Mouse (Mus musculus): Measurements from ENCODE around the gene Pitpnm3. TPM values are rescaled to one million over a fixed set of nuclear protein-coding genes. Genes with fewer than 3 reads are reported as not detected.

Gene Pitpnm3
- 8.3 and 8.5 TPM in 2 replicates for polyA plus RNA-seq (2015; fragmentation: Nextera tagmentation; extraction: Ambion mirVana)

DNA sequence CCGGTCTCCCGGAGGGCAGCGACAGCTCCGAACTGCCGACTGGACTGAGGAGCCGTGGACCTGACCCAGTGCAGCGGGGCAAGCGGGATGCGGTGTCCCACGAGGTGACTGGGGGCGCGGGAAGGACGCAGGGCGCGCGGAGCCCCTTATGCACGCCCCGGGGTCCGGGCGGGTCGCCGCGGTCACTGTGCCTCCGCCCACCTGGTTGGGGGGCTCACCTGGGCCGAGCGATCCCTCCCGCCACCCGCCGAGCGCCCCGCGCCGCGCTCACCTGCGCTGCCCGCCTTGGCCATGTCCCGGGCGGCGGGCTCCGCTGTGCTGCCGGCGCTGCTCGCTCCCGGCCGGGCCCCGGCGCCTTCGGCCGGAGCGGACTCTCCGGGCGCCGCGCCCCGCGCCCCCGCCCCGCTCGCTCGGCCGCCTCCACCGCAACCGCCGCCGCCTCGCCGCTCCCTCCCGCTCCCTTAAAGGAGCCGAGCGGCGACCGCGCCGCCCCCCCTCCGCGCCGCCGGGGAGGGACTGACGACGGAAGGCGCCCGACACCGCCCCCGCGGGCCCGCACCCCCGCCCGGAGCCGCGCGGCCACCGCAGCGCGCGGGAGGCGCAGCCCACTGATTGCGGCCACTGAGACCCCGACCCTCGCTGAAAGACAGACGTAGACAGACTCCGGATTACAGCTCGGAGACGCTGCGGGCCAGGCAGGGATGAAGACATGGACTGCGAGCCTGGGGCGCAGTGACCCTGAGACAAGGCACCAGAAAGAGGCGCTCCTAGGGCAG, at the start of gene Pitpnm3:
Gene Pitpnm3 (minus strand): TSS at position 396 of the 776 bp plus-strand sequence.
- peak; percentile 57 for DNase-seq (ENCODE audit: low spot score)
- Histone ChIP-seq H3K27ac (ENCODE audit: low read length) (peak within 1 kb of the TSS; percentile 91), H3K4me3 (ENCODE audit: low read depth, low read length) (peak within 1 kb of the TSS; percentile 67), H3K4me1 (ENCODE audit: insufficient read depth, low read depth, low read length) (peaks cover 25% of the 10 kb centered on the region), H3K9me3 (ENCODE audit: low read length) (no peaks in the 10 kb centered on the region), H3K27me3 (replicated peaks; ENCODE audit: insufficient read depth, low read length) (peaks cover 7% of the 10 kb centered on the region; the same call in 1 of the 2 replicates), H3K36me3 (ENCODE audit: insufficient read depth, low read length) (no peaks in the 10 kb centered on the region), H3K4me2 (replicated peaks; ENCODE audit: low read depth, low read length) (peak within 1 kb of the TSS; percentile 96), H3K9ac (replicated peaks; ENCODE audit: low read depth) (peak within 1 kb of the TSS; percentile 69)
- WGBS, result under 1% methylated on average over 55 of the region's 107 CpGs
- peak; percentile 20 for ATAC-seq
- TF ChIP-seq EP300 (IDR thresholded peaks at IDR 0.05), result no peak
- TF ChIP-seq CTCF (IDR thresholded peaks at IDR 0.05), result no peak

DNA sequence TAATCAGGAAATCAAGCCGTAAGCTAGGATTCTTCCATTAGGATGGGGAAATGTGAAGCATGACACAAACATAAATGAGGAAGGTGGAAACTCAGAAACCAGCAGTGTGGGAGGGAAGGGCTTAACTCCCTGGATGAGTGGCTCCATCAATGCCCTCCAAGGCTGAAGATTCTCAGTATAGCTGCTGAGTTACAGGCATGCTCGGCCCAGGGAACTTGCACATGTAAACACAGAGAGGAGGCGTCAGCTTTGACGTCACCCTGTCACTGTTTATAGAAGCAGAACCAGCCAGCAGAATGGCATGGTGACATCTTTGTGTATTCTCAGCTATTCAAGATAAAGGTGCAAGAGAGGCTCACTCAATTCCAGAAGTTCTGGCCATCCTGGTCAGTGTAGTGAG, 48.7 kb upstream of the Pitpnm3 start:
- H3K36me3 ChIP-seq (ENCODE audit: insufficient read depth, low read length), result 0 out of 2 replicates have a peak, but pooled peaks cover 3% of the 10 kb centered on the region

DNA sequence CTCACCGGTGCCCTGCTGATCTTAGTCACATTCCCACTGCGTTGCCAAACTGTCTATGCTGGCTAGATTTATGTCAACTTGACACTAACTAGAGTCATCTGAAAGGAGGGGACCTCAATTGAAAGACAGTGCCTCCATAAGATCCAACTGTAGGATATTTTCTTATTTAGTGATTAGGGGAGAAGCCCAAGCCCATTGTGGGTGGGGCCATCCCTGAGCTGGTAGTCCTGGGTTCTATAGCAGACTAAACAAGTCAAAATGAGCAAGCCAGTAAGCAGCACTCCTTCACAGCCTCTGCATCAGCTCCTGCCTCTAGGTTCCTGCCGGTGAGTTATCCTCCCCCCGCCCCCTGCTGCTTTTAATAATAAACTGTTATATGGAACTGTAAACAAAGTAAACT, 45.6 kb upstream of the Pitpnm3 start:
- no peak overlapping the region for H3K4me3 ChIP-seq (ENCODE audit: low read depth, low read length)
- no peaks in the 10 kb centered on the region for H3K27me3 ChIP-seq (replicated peaks; ENCODE audit: insufficient read depth, low read length)
- DNase-seq (ENCODE audit: low spot score) (no peak), ATAC-seq (no peak)
- no peaks in the 10 kb centered on the region for H3K4me1 ChIP-seq (ENCODE audit: insufficient read depth, low read depth, low read length)
- 76% methylated on average over 4 of the region's 4 CpGs for WGBS
- TF ChIP-seq EP300 (IDR thresholded peaks at IDR 0.05), result no peak
- TF ChIP-seq CTCF (IDR thresholded peaks at IDR 0.05), result no peak
- H3K4me2 ChIP-seq (replicated peaks; ENCODE audit: low read depth, low read length), result no peak overlapping the region
- no peak overlapping the region for H3K9ac ChIP-seq (replicated peaks; ENCODE audit: low read depth)
- H3K9me3 ChIP-seq (ENCODE audit: low read length), result no peaks in the 10 kb centered on the region
- no peak overlapping the region for H3K27ac ChIP-seq (ENCODE audit: low read length)
- H3K36me3 ChIP-seq (ENCODE audit: insufficient read depth, low read length), result 0 out of 2 replicates have a peak, but pooled peaks cover 5% of the 10 kb centered on the region

More for the DNA sequence above, 48.7 kb upstream of the Pitpnm3 start:
- DNase-seq (ENCODE audit: low spot score), result peak; percentile 11
- Histone ChIP-seq H3K9ac (replicated peaks; ENCODE audit: low read depth) (no peak overlapping the region), H3K4me3 (ENCODE audit: low read depth, low read length) (no peak overlapping the region), H3K27ac (ENCODE audit: low read length) (no peak overlapping the region), H3K9me3 (ENCODE audit: low read length) (no peaks in the 10 kb centered on the region), H3K27me3 (replicated peaks; ENCODE audit: insufficient read depth, low read length) (no peaks in the 10 kb centered on the region), H3K4me1 (ENCODE audit: insufficient read depth, low read depth, low read length) (no peaks in the 10 kb centered on the region), H3K4me2 (replicated peaks; ENCODE audit: low read depth, low read length) (no peak overlapping the region)
- WGBS, result 45% methylated on average over 4 of the region's 4 CpGs
- TF ChIP-seq EP300 (IDR thresholded peaks at IDR 0.05), result no peak
- no peak for TF ChIP-seq CTCF (IDR thresholded peaks at IDR 0.05)
- ATAC-seq, result peak; percentile 56; the same call in 1 of the 2 replicates

DNA sequence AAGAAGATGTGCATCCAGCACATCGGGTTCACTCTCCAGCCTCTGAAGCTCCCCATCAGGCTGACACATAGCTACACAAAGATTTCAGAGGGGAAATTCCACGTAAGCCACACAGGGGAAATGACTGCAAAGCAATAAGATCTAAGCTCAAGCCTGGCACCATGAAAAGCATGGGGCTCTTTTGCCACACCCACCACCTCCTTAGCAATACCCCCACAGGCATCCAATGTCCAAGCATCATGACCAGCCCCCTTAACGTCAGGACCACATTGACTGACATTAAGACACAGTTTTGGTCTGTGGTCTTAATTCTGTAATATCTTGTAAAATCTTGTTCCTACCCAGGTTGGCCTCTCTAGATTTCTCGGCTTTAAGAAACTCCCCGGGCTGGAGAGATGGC, 45.0 kb upstream of the Pitpnm3 start:
- no peak for DNase-seq (ENCODE audit: low spot score)
- Histone ChIP-seq H3K4me2 (replicated peaks; ENCODE audit: low read depth, low read length) (no peak overlapping the region), H3K9ac (replicated peaks; ENCODE audit: low read depth) (no peak overlapping the region), H3K27ac (ENCODE audit: low read length) (no peak overlapping the region), H3K27me3 (replicated peaks; ENCODE audit: insufficient read depth, low read length) (no peaks in the 10 kb centered on the region), H3K4me3 (ENCODE audit: low read depth, low read length) (no peak overlapping the region), H3K4me1 (ENCODE audit: insufficient read depth, low read depth, low read length) (no peaks in the 10 kb centered on the region), H3K36me3 (ENCODE audit: insufficient read depth, low read length) (0 out of 2 replicates have a peak, but pooled peaks cover 5% of the 10 kb centered on the region), H3K9me3 (ENCODE audit: low read length) (no peaks in the 10 kb centered on the region)
- TF ChIP-seq CTCF (IDR thresholded peaks at IDR 0.05), result no peak
- no peak for TF ChIP-seq EP300 (IDR thresholded peaks at IDR 0.05)
- ATAC-seq, result no peak
- WGBS, result 91% methylated on average over 5 of the region's 5 CpGs

DNA sequence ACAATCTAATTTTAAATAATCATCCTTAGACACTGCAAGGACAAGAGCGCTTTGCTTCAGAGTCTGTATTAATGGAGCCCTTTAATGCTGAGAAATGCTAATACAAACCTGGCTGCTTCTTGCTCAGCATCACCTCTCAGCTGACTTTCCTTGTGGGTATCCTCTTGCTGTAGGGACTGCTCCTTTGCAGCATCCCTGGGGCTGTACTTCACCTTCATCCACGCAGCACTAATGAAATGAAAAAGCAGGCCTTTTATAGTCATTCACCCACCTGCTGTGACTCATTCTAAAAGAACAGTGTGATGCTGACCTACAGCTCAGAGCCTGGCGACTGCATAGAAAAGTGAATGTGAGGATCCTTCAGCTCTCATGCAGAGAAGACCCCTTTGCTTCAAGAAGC, 41.0 kb upstream of the Pitpnm3 start:
- Histone ChIP-seq H3K36me3 (ENCODE audit: insufficient read depth, low read length) (peaks cover 12% of the 10 kb centered on the region; the same call in 1 of the 2 replicates), H3K4me1 (ENCODE audit: insufficient read depth, low read depth, low read length) (no peaks in the 10 kb centered on the region), H3K27ac (ENCODE audit: low read length) (no peak overlapping the region), H3K4me3 (ENCODE audit: low read depth, low read length) (no peak overlapping the region), H3K9ac (replicated peaks; ENCODE audit: low read depth) (no peak overlapping the region), H3K4me2 (replicated peaks; ENCODE audit: low read depth, low read length) (no peak overlapping the region), H3K9me3 (ENCODE audit: low read length) (no peaks in the 10 kb centered on the region), H3K27me3 (replicated peaks; ENCODE audit: insufficient read depth, low read length) (no peaks in the 10 kb centered on the region)
- 81% methylated on average over 3 of the region's 3 CpGs for WGBS
- no peak for TF ChIP-seq CTCF (IDR thresholded peaks at IDR 0.05)
- TF ChIP-seq EP300 (IDR thresholded peaks at IDR 0.05), result no peak
- no peak for ATAC-seq
- no peak for DNase-seq (ENCODE audit: low spot score)

DNA sequence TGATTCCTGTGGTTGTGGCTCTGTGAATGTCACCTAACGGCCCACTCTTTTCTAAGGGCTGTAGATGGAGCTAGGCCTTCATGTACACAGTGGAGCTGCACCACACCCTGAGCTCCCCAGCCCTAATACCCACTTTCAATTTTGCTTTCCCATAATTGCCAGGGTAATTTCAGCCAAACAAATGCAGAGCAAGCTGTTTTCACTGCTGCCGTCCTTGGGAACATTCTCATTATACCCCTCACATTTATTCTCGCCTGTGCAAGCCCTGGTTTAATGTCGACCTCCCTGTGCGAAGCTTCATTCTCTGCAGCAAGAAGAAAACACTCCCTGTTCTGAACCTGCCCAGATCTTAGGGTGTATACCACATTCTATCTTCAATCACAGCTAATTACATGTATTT, 40.4 kb upstream of the Pitpnm3 start:
- H3K36me3 ChIP-seq (ENCODE audit: insufficient read depth, low read length), result peaks cover 12% of the 10 kb centered on the region; the same call in 1 of the 2 replicates
- no peak for DNase-seq (ENCODE audit: low spot score)
- ATAC-seq, result no peak

More for the DNA sequence above, 40.4 kb upstream of the Pitpnm3 start:
- H3K27me3 ChIP-seq (replicated peaks; ENCODE audit: insufficient read depth, low read length), result no peaks in the 10 kb centered on the region
- TF ChIP-seq EP300 (IDR thresholded peaks at IDR 0.05), result no peak
- no peaks in the 10 kb centered on the region for H3K4me1 ChIP-seq (ENCODE audit: insufficient read depth, low read depth, low read length)
- 85% methylated on average over 5 of the region's 5 CpGs for WGBS
- H3K27ac ChIP-seq (ENCODE audit: low read length), result no peak overlapping the region
- no peak overlapping the region for H3K4me3 ChIP-seq (ENCODE audit: low read depth, low read length)
- no peaks in the 10 kb centered on the region for H3K9me3 ChIP-seq (ENCODE audit: low read length)
- H3K4me2 ChIP-seq (replicated peaks; ENCODE audit: low read depth, low read length), result no peak overlapping the region
- no peak overlapping the region for H3K9ac ChIP-seq (replicated peaks; ENCODE audit: low read depth)

All from lung, postnatal 0 days (tissue).